Mouse (Mus musculus): ENCODE results near the gene Gm45837.

DNA sequence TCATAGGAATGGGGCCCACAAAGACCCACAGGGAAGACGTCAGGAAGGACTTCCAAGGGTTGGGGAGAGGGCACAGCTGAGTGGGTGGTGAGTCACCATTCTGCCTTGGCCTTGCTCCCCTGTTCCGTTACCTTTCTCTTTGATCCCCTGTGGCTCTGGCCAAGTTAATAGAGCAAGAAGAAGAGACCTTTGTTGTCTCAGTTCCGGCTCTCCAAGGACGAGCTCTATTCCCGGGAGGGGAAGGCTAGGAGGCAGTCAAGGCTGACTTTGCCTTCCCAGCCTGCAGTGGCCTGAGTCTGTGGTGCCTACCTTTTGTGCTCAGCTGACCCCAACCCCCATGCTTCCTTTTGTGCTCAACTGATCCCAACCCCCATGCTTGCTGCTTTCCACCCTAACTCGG, 70.0 kb downstream of the Gm45837 start:
- TF ChIP-seq CTCF (IDR thresholded peaks at IDR 0.05; ENCODE audit: control insufficient read depth, insufficient read depth, insufficient replicate concordance, low read depth, low read length) (no peak), POLR2A (IDR thresholded peaks at IDR 0.05; ENCODE audit: control insufficient read depth, low read depth, low read length) (no peak)

All from testis, adult 2 months (tissue).